26 mouse cellular contexts compared by ENCODE assay signal in the genomic region with DNA sequence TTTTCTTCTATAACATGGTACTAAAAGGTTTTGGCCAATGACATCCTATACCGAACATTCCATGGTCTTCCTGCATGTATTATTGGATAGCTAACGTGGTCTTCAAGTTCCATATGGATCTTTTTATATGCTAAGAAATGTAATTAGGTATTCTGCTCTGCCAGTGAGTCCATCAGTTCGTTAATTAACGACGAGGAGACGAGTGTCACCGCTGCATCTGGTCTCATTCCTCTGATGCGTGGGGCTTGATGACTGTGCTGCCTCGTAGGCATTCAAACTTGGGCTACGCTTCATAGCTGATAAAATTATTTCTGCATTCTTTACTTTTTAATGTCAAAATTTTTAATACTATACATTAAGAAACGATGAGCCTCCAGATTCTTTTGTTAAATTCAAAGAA.
DNase-seq lines count a peak whose midpoint lies in the region; ATAC-seq and TF ChIP-seq lines count a peak whose summit lies in the region.
"Had no signal": no experiment of that assay in that cellular context is flagged by ENCODE, and none has a peak within 500 bp of the region (broad histone marks: within the 10 kb centered on the region; RNA-seq: fewer than 3 reads in every experiment).

No protein-coding gene starts in this region.

- H3K4me3 ChIP-seq in forebrain, embryonic 11.5 days (ENCODE audit: low read depth, low read length): no peak overlapping the region
- H3K4me3 ChIP-seq in forebrain, embryonic 10.5 days: no peak overlapping the region
- no peak overlapping the region for H3K4me3 ChIP-seq in forebrain, embryonic 13.5 days
- H3K4me3 ChIP-seq in forebrain, postnatal 0 days (ENCODE audit: low read depth, low read length): no peak overlapping the region
- H3K4me3 ChIP-seq in midbrain, embryonic 14.5 days (replicated peaks; ENCODE audit: low read depth, low read length): no peak overlapping the region
- H3K4me3 ChIP-seq in midbrain, embryonic 16.5 days (ENCODE audit: low read depth, low read length): no peak overlapping the region
- H3K4me3 ChIP-seq: embryonic facial prominence, embryonic 13.5 days; embryonic facial prominence, embryonic 15.5 days; erythroblast, embryonic 14.5 days had no signal

- H3K9ac ChIP-seq in forebrain, embryonic 11.5 days (ENCODE audit: low read length): no peak overlapping the region
- no peak overlapping the region for H3K9ac ChIP-seq in forebrain, embryonic 13.5 days
- no peak overlapping the region for H3K9ac ChIP-seq in forebrain, postnatal 0 days
- H3K9ac ChIP-seq in midbrain, embryonic 14.5 days (replicated peaks; ENCODE audit: low read length): no peak overlapping the region
- no peak overlapping the region for H3K9ac ChIP-seq in midbrain, embryonic 16.5 days (ENCODE audit: low read depth, low read length)
- H3K9ac ChIP-seq: embryonic facial prominence, embryonic 13.5 days; embryonic facial prominence, embryonic 15.5 days had no signal

- no peak overlapping the region for H3K27ac ChIP-seq in forebrain, embryonic 11.5 days (ENCODE audit: low read depth, low read length)
- no peak overlapping the region for H3K27ac ChIP-seq in forebrain, embryonic 10.5 days
- no peak overlapping the region for H3K27ac ChIP-seq in forebrain, embryonic 13.5 days
- no peak overlapping the region for H3K27ac ChIP-seq in forebrain, postnatal 0 days (ENCODE audit: low read depth, low read length)
- H3K27ac ChIP-seq in midbrain, embryonic 14.5 days (replicated peaks; ENCODE audit: low read depth, low read length): no peak overlapping the region
- H3K27ac ChIP-seq in midbrain, embryonic 16.5 days (ENCODE audit: low read length): no peak overlapping the region
- H3K27ac ChIP-seq: embryonic facial prominence, embryonic 13.5 days; embryonic facial prominence, embryonic 15.5 days had no signal

- H3K4me1 ChIP-seq in forebrain, embryonic 11.5 days (replicated peaks; ENCODE audit: control insufficient read depth, insufficient read depth, low read length): no peaks in the 10 kb centered on the region
- no peaks in the 10 kb centered on the region for H3K4me1 ChIP-seq in forebrain, embryonic 10.5 days
- H3K4me1 ChIP-seq in forebrain, embryonic 13.5 days: no peaks in the 10 kb centered on the region
- no peaks in the 10 kb centered on the region for H3K4me1 ChIP-seq in forebrain, postnatal 0 days (ENCODE audit: insufficient read depth)
- no peaks in the 10 kb centered on the region for H3K4me1 ChIP-seq in midbrain, embryonic 14.5 days (ENCODE audit: control insufficient read depth, insufficient read depth, low read length)
- H3K4me1 ChIP-seq in midbrain, embryonic 16.5 days (ENCODE audit: control insufficient read depth, insufficient read depth, low read length): no peaks in the 10 kb centered on the region
- H3K4me1 ChIP-seq: embryonic facial prominence, embryonic 15.5 days had no signal

- no peaks in the 10 kb centered on the region for H3K36me3 ChIP-seq in forebrain, embryonic 11.5 days (ENCODE audit: control insufficient read depth, insufficient read depth, low read length)
- H3K36me3 ChIP-seq in forebrain, embryonic 10.5 days (replicated peaks): no peaks in the 10 kb centered on the region
- no peaks in the 10 kb centered on the region for H3K36me3 ChIP-seq in forebrain, embryonic 13.5 days (ENCODE audit: poor library complexity, severe bottlenecking)
- H3K36me3 ChIP-seq in forebrain, postnatal 0 days (ENCODE audit: insufficient read depth): no peaks in the 10 kb centered on the region
- no peaks in the 10 kb centered on the region for H3K36me3 ChIP-seq in midbrain, embryonic 14.5 days (ENCODE audit: control insufficient read depth, insufficient read depth, low read length)
- H3K36me3 ChIP-seq in midbrain, embryonic 16.5 days (ENCODE audit: control insufficient read depth, insufficient read depth, low read length): no peaks in the 10 kb centered on the region
- H3K36me3 ChIP-seq: embryonic facial prominence, embryonic 13.5 days; embryonic facial prominence, embryonic 15.5 days; G1E had no signal

- no peak for TF ChIP-seq POLR2A in brain, embryonic 14.5 days (IDR thresholded peaks at IDR 0.05; ENCODE audit: borderline replicate concordance, extremely low read depth, insufficient read depth, insufficient read length, poor library complexity, severe bottlenecking)

- H3K4me2 ChIP-seq in forebrain, embryonic 11.5 days (ENCODE audit: low read depth, low read length, severe bottlenecking): no peak overlapping the region
- H3K4me2 ChIP-seq in forebrain, embryonic 13.5 days: no peak overlapping the region
- no peak overlapping the region for H3K4me2 ChIP-seq in forebrain, postnatal 0 days (ENCODE audit: low read depth)
- H3K4me2 ChIP-seq in midbrain, embryonic 14.5 days (ENCODE audit: low read length): no peak overlapping the region
- no peak overlapping the region for H3K4me2 ChIP-seq in midbrain, embryonic 16.5 days (ENCODE audit: low read length)
- H3K4me2 ChIP-seq: embryonic facial prominence, embryonic 13.5 days; embryonic facial prominence, embryonic 15.5 days had no signal

- 0 out of 2 replicates have a peak, but pooled peaks have one; percentile 44 for ATAC-seq in forebrain, embryonic 11.5 days (replicated peaks; ENCODE audit: low FRiP score)
- peak; percentile 72 for ATAC-seq in forebrain, embryonic 13.5 days
- no peak for ATAC-seq in forebrain, postnatal 0 days
- no peak for ATAC-seq in midbrain, embryonic 14.5 days (ENCODE audit: low FRiP score, low TSS enrichment)
- no peak for ATAC-seq in midbrain, embryonic 16.5 days
- ATAC-seq: activated CD4-positive, CD25-positive, alpha-beta regulatory T cell, adult 4 months; CD4-positive, CD25-positive, alpha-beta regulatory T cell, adult 4 months; Patski had no signal

- WGBS in forebrain, embryonic 11.5 days: 74% methylated on average over 11 of the region's 11 CpGs
- WGBS in forebrain, embryonic 10.5 days: 89% methylated on average over 11 of the region's 11 CpGs
- 54% methylated on average over 11 of the region's 11 CpGs for WGBS in forebrain, embryonic 13.5 days
- WGBS in forebrain, postnatal 0 days: 43% methylated on average over 11 of the region's 11 CpGs
- 76% methylated on average over 11 of the region's 11 CpGs for WGBS in midbrain, embryonic 14.5 days
- WGBS in midbrain, embryonic 16.5 days: 73% methylated on average over 11 of the region's 11 CpGs

- no peak for TF ChIP-seq CTCF in forebrain, postnatal 0 days (IDR thresholded peaks at IDR 0.05; ENCODE audit: low read depth)
- TF ChIP-seq CTCF in brain, embryonic 14.5 days (IDR thresholded peaks at IDR 0.05; ENCODE audit: borderline replicate concordance, extremely low read depth, insufficient read depth, insufficient read length): no peak

- H3K9me3 ChIP-seq in forebrain, embryonic 11.5 days (ENCODE audit: control insufficient read depth, low read length): no peaks in the 10 kb centered on the region
- H3K9me3 ChIP-seq in forebrain, embryonic 10.5 days: no peaks in the 10 kb centered on the region
- H3K9me3 ChIP-seq in forebrain, embryonic 13.5 days (replicated peaks): no peaks in the 10 kb centered on the region
- no peaks in the 10 kb centered on the region for H3K9me3 ChIP-seq in forebrain, postnatal 0 days (ENCODE audit: low read length)
- H3K9me3 ChIP-seq in midbrain, embryonic 14.5 days (ENCODE audit: control insufficient read depth, low read length): no peaks in the 10 kb centered on the region
- H3K9me3 ChIP-seq in midbrain, embryonic 16.5 days (replicated peaks; ENCODE audit: control insufficient read depth, low read length, poor library complexity, severe bottlenecking): no peaks in the 10 kb centered on the region
- H3K9me3 ChIP-seq: embryonic facial prominence, embryonic 13.5 days; embryonic facial prominence, embryonic 15.5 days; G1E had no signal

- no peak for DNase-seq in forebrain, embryonic 11.5 days (ENCODE audit: low spot score)
- DNase-seq in forebrain, embryonic 10.5 days (ENCODE audit: extremely low spot score, low spot score): no peak
- DNase-seq in forebrain, postnatal 0 days: no peak
- peak; percentile 23 for DNase-seq in midbrain, embryonic 14.5 days
- peak; percentile 76 for DNase-seq in brain, embryonic 14.5 days (ENCODE audit: low read depth)
- DNase-seq: adrenal gland, adult 8-10 months; adrenal gland, postnatal 14 days; adrenal gland, postnatal 36 days; B cell, adult 2 months; cerebellum, adult 11 months; cerebellum, adult 18-20 months; cerebellum, adult 8-10 months; cerebellum, adult 9-11 months; cerebellum, postnatal 14 days; cerebellum, postnatal 36 days; embryo, embryonic 11 days had no signal

- no peaks in the 10 kb centered on the region for H3K27me3 ChIP-seq in forebrain, embryonic 11.5 days (ENCODE audit: control insufficient read depth, insufficient read depth, low read length)
- H3K27me3 ChIP-seq in forebrain, embryonic 10.5 days (ENCODE audit: poor library complexity, severe bottlenecking): no peaks in the 10 kb centered on the region
- no peaks in the 10 kb centered on the region for H3K27me3 ChIP-seq in forebrain, embryonic 13.5 days
- H3K27me3 ChIP-seq in forebrain, postnatal 0 days (ENCODE audit: insufficient read depth, low read length): no peaks in the 10 kb centered on the region
- H3K27me3 ChIP-seq in midbrain, embryonic 14.5 days (ENCODE audit: control insufficient read depth, insufficient read depth, low read length): no peaks in the 10 kb centered on the region
- H3K27me3 ChIP-seq in midbrain, embryonic 16.5 days (ENCODE audit: control insufficient read depth, insufficient read depth, low read depth, low read length): no peaks in the 10 kb centered on the region
- H3K27me3 ChIP-seq: CH12.LX; embryonic facial prominence, embryonic 13.5 days; embryonic facial prominence, embryonic 15.5 days had no signal

Comparison
In these comparisons a context has a peak if more than half of its experiments do, and no peak if none do; other contexts are left out.
1. ATAC-seq: peak in forebrain, embryonic 11.5 days (single experiment) and forebrain, embryonic 13.5 days (single experiment); none in forebrain, postnatal 0 days (single experiment), midbrain, embryonic 14.5 days (single experiment) and midbrain, embryonic 16.5 days (single experiment).
2. DNase-seq: peak in midbrain, embryonic 14.5 days (single experiment) and brain, embryonic 14.5 days (single experiment); none in forebrain, embryonic 11.5 days (single experiment), forebrain, embryonic 10.5 days (single experiment) and forebrain, postnatal 0 days (single experiment).